Mouse (Mus musculus) embryonic fibroblast, embryonic 13.5 days (primary cell): Measurements from ENCODE around the gene Rhoj.

Source experiments
- CTCF ChIP-seq: IDR thresholded peaks from 2 replicates; pipeline ENCODE4 v1.5.1; 2011; ENCODE audit warnings: mild to moderate bottlenecking, control low read depth, low read length, moderate library complexity, borderline replicate concordance; ENCODE audit not compliant: insufficient read depth
- POLR2A ChIP-seq: IDR thresholded peaks from 2 replicates; pipeline ENCODE4 v1.6.1; 2011; ENCODE audit warnings: low read depth, mild to moderate bottlenecking, control low read depth, low read length, moderate library complexity

DNA sequence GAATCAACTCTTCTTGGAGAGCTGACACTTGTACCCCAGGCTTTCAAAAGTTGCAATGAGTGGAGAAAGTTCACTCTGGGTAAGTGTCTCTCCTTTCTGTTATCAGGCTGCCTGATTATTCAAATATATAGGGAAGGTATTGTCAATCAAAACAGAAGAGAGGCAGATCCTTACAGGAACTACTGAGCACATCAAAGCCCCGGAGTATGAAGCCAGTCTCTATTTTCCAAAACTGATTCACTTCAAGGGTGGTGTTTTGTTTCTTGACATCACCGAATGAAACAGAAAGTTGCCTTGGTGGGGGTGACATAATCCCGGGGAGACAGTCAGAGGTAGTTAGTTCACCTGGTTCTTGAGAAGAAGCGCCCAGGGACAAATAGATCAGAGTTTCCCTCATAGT lies 108.6 kb downstream of the Rhoj start, which contains the start of gene Gphb5:
- no peak for TF ChIP-seq POLR2A
- no peak for TF ChIP-seq CTCF
